Mouse (Mus musculus) layer of hippocampus, adult 2 months (tissue): ENCODE measurements around the gene Pigv. TPM values are rescaled to one million over a fixed set of nuclear protein-coding genes. Genes with fewer than 3 reads are reported as not detected.
"Not testable (repeated sequence)": the region's sequence is repeated elsewhere in the genome, so short reads cannot be mapped to it uniquely, and the experiment has no call there.

Experiments used
- DNase-seq, 2 experiments: peaks; one replicate each; pipeline ENCODE4 v3.0.0; 2022; ENCODE audit warnings: low spot score in 2 of 2
- H3K27ac ChIP-seq: fragments of 200-600 bp; 2 replicates; pipeline ENCODE4 v1.8.1; 2022
- H3K4me3 ChIP-seq: fragments of 200-600 bp; 2 replicates; pipeline ENCODE4 v1.8.1; 2022; ENCODE audit warnings: mild to moderate bottlenecking
- CTCF ChIP-seq: fragments of 200-600 bp; conservative IDR thresholded peaks from 2 replicates; pipeline ENCODE4 v1.8.1; 2022; ENCODE audit warnings: antibody characterized with exemption, mild to moderate bottlenecking, moderate library complexity
- total RNA-seq, 2 experiments: library from RNA; stranded (reverse); gene quantifications; 2 replicates each; pipeline ENCODE4 v1.2.3; 2021

The Pigv gene
- total RNA-seq, 2 experiments from 2014 or later: 9.1 to 9.7 TPM

DNA sequence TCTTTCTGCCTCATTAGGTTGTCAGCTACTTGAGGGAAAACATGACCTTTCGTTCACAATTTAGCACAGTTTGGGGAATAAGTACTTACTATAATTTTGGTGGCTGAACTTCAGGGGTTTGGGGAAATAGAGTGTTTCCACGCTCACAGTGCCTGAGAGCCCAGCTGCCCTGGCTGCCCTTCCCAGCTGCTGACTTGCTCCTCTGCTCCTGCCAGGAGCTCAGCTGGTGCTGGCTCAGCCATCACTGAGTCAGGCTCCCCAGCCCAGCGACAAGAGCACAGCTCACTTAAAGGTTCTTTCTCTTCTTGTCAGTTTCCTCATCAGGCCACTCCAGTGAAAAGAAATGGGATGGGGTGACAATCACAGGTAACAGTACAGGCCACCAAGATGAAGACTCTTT lies 3.9 kb downstream of the Pigv start:
- TF ChIP-seq CTCF: no peak
- no peak for DNase-seq
- Histone ChIP-seq H3K4me3 (no peak overlapping the region), H3K27ac (no peak overlapping the region)

DNA sequence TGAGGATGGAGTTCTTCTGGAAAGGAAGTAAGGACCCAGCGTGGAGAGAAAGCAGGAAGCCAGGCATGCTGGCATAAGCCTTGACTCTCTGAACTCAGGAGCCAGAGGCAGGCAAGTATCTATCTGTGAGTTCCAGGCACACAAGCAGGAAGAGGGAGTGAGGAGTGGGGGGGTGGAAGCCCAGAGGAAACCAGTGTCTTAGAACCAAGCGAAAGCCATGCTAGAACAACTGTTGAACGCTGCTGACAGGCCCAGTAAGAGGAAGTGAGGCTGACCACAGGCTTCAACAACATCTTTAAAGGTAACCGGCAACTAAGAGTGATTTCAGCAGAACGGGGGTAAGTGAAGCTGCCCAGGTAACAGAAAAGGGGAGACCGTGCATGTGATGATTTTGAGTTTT lies 6.2 kb downstream of the Pigv start:
- no peak overlapping the region for H3K4me3 ChIP-seq
- no peak for TF ChIP-seq CTCF
- no peak overlapping the region for H3K27ac ChIP-seq
- DNase-seq: no peak

DNA sequence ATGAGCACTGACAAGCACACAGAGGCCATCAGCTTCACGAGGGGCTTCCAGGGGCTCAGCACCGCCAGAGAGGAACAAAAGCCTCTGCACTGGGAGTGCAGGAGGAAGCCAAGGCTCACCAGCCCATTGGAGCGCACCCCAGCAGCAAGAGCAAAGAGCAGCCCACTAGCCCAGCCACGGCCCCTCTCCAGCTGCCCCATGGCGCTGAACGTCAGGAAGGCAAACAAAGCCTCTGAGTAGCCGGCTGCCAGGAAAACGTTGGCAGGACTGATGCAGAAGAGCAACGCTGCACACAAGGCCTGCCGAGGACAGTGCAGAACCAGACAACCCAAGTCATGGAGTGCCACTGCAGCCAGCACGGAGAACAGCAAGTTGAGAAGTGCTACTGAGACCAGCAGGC lies 7.3 kb downstream of the Pigv start:
- peak overlapping the region; percentile 51; the same call in 1 of the 2 replicates for H3K27ac ChIP-seq
- no peak overlapping the region for H3K4me3 ChIP-seq
- no peak for DNase-seq
- TF ChIP-seq CTCF: no peak

DNA sequence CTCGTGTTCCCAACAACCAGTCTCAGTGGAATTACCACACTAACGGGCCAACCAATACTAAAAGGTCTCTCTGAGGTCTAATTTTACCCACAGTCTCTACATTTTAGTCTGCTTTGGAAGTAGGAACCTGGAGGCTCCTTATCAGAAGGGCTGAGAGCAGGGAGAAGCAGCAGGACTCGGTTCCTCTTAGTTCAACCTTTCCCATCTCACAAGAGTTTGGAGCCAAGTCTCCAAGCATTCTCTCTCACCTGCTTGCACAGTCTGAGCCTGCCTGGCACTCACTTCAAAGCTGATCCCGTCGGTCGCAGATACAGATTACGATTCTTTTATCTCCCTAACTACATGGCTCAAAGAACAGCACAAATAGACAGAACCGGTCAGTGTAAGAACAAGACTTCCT lies 9.5 kb downstream of the Pigv start:
- DNase-seq: no peak
- TF ChIP-seq CTCF: no peak
- H3K4me3 ChIP-seq: no peak overlapping the region
- H3K27ac ChIP-seq: no peak overlapping the region

DNA sequence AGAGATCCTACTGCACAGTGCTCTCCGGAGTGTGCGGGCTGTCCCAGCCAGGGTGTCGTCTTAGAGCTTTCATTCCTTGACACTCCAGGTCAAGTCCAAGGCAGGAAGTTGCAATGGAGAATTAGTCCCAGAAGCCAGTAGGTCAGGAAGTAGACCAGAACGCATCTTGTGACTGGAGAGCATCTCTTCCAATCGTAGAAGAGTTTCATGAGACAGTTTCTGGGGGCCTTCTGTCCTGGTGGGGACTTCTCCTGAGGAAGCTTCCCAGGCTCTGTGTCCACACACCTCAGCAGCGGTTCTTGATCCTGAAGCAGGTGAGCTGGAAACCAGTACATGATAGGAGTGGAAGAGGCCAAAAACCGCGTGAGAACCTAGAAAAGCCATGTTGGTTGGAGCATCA lies 10.0 kb downstream of the Pigv start:
- DNase-seq: no peak
- TF ChIP-seq CTCF: no peak
- no peak overlapping the region for H3K27ac ChIP-seq
- H3K4me3 ChIP-seq: no peak overlapping the region

DNA sequence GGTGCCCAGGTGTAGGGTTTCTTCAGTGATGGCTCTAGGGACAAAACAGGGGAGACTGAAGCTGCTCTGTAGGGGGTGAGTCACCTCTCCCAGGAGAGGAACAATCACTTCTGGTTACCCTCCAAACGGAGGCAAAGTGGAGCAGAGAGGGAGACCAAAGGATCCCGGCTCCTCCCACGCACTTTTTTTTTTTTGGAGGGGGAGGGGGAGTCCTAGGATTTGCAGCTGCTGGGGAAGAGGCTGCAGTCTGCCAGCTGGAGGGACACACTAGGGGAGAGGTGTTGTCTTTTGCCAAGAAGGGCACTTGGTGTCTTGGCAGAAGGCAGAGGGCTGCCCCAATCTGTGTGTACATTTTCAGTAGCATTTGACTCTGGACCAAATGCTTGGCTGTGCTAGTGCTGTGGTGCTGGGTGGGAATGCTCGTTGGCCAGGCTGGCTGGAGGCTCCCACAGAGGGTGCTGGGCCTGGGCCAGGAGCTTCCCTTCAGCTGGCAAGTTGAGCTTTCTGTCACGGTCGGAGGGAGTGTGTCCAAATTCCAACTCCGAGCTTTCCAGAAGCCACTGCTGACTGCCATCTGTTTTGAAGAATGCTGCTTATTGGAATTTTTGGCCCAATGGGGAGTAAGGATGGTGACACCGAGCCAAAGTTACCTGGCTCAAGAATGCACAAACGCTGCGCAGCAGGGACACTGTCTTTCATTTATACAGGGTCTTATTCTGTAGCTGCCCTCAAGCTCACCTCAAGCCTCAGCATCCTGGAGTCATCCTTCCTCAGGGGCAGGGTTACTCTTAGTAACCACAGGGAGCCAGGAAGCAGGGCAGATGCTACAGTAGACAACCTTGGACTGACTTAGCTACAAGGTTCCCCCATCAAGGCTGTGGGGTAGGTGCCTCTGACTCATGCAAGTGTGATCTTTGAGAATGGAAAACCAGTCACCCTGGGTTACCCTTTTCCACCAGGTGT lies 12.0 kb downstream of the Pigv start:
- peak; percentile 84 to 85 for DNase-seq
- peak overlapping the region; percentile 91 for H3K27ac ChIP-seq
- no peak for TF ChIP-seq CTCF
- H3K4me3 ChIP-seq: peak overlapping the region; percentile 32

DNA sequence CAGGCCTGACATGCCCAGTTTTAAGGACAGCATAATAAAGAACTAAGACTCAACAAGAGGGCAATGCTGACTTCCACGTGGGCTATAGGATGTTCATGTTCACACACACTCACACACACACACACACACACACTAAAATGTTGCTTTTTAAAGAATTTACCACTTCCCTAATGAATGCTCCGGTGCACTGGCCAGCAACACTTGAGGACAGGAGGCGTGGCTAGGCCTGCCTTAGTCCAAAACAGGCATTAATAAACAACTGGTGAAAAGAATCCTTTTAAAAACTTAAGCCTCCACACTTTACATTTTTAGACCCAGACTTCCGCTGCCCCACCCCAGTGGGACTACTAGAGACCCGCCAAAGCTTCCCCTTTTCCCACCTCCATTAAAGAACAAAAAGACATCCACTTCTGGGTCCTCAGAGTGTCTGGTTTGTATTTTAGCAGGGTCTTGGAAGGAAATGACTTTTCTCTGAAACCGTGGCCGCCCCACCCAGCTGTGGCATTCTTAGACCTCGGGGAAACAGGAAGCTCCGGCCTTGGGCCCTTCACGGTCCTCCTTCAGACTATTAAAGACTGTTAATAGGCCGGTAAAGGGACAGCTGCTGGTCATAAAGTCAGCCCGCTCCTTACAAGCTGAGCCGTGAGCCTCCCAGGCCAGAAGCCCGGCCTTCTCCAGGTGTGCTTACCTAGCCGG lies 12.8 kb downstream of the Pigv start:
- TF ChIP-seq CTCF: no peak
- Histone ChIP-seq H3K27ac (peak overlapping the region; percentile 91), H3K4me3 (peak overlapping the region; percentile 32)
- DNase-seq: no peak

DNA sequence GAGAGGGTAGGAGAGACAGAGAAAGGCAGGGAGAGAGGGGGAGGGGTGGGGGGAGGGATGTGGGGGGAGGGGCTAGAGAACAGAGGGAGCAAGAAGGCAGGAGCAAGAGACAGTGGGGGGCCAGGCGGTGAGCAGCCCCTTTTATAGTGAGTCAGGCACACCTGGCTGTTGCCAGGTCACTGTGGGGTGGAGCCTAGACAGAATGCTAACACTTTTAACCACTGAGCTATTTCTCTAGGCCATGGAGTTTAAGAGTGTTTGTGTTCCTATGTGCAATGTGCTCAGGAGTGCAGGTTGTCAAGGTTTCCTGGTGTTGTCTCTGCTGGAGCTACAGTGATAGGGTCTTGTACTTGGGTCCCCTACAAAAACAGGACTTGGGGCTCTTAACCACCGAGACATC lies 13.7 kb downstream of the Pigv start:
- no peak for DNase-seq
- no peak overlapping the region for H3K4me3 ChIP-seq
- peak overlapping the region; percentile 91; the same call in 1 of the 2 replicates for H3K27ac ChIP-seq
- no peak for TF ChIP-seq CTCF

DNA sequence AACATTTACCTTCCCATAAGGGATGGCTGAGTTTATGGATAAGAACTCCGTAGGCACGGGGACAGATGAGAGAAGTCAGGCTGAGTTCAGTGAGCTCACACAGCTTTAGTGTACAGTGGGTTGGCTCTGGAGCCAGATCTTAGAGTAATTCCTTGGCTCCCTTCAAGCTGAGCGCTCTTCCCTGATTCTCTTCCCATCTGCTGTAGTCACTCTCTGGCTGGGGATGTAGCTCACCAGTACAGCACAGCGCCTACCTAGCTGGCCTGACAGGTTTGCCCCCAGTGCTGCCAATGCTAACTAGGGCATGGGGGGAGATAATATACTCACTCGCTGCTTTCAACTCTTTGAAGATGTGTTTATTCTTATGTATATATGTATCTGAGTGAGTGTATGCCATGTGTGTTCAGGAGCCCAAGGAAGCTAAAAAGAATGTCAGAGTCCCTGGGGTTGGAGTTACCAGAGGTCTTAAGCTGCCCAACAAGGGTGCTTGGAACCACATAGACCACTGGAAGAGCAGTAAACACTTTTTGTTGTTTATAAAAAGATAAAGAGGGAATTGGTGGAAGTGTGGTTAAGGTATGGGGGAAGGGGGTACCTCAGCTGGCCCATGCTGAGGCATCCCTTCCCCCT lies 14.5 kb downstream of the Pigv start:
- Histone ChIP-seq H3K27ac (no peak overlapping the region), H3K4me3 (no peak overlapping the region)
- no peak for DNase-seq
- TF ChIP-seq CTCF: no peak

DNA sequence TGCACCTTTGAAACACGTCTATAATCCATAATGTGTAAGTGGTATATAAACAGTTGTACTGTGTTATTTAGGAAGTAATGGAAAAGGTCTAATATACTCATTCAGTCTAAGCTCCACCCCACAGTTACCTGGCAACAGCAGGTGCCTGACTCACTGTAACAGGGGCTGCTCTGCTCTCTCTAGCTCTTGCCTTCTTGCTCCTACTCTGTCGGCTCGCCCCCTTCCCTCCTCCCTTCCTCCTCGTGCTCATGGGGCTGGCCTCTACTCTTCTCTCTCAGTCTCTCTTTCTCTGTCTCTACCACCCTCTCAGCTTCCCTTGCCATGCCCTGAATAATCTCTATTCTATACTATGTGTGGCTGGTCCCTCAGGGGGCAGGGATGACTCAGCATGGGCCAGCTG lies 15.4 kb downstream of the Pigv start:
- DNase-seq: no peak
- TF ChIP-seq CTCF: no peak
- Histone ChIP-seq H3K27ac (no peak overlapping the region), H3K4me3 (no peak overlapping the region)

DNA sequence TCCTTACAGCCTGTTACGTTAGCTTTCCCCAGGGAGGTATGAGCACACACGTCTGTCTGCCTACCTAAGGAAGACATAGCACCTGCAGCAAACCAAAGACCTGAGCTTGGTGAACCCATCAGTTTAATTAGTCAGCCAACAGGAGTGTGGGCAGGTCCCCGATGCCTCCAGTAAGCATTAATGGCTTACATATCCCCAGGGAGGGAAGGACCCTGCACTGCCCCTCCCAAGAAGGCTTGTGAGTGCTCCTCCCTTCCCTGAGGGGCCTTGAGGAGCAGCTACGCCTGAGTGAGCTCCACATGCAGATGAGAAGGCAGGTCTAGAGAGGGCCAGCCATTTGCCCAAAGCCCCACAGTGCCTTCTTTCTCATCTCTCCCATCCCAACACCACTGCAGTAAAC lies 16.2 kb downstream of the Pigv start:
- DNase-seq: no peak
- TF ChIP-seq CTCF: no peak
- no peak overlapping the region for H3K27ac ChIP-seq
- H3K4me3 ChIP-seq: no peak overlapping the region

DNA sequence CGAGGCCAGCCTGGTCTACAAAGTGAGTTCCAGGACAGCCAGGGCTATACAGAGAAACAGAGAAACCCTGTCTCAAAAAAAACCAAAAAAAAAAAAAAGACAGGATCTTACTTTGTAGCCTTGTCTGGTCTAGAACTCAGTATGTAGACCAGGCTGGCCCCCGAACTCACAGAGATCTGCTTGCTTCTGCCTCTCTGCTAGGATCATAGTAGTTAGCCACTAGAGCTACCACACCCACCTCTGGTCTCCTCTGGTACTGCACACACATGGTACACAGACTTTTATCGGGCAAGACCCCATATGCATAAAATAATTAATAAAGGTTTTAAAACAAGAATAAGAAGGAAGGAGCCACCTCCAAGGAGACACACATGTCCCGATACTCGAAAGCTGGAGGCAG lies 18.4 kb downstream of the Pigv start:
- not testable (repeated sequence) for H3K4me3 ChIP-seq, H3K27ac ChIP-seq, DNase-seq
- TF ChIP-seq CTCF: peak; percentile 21

DNA sequence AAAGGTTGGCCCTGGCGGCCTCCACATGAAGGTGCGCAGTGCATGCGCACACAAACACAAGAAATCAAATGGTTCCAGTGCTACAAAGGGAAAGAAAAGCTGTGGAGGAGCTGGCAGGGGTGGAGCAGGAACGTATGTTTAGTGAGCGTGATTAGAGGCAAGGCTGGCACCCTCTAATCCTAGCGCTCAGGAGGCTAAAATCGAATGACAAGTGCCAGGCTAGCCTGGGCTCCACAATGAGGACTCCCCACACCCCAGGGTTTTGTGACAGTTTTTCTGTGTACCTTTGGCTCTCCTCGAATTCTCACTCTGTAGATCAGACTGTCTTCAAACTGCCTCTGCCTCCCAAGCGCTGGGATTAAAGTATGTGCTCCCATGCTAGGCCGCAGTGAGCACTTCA lies 19.7 kb downstream of the Pigv start:
- TF ChIP-seq CTCF: no peak
- no peak for DNase-seq
- Histone ChIP-seq H3K4me3 (no peak overlapping the region), H3K27ac (no peak overlapping the region)
